Mouse (Mus musculus): Measurements from ENCODE around the gene Med13l.
A peak's percentile ranks its signal among the peaks of the same experiment; 100 is the strongest.

Med13l gene

DNA sequence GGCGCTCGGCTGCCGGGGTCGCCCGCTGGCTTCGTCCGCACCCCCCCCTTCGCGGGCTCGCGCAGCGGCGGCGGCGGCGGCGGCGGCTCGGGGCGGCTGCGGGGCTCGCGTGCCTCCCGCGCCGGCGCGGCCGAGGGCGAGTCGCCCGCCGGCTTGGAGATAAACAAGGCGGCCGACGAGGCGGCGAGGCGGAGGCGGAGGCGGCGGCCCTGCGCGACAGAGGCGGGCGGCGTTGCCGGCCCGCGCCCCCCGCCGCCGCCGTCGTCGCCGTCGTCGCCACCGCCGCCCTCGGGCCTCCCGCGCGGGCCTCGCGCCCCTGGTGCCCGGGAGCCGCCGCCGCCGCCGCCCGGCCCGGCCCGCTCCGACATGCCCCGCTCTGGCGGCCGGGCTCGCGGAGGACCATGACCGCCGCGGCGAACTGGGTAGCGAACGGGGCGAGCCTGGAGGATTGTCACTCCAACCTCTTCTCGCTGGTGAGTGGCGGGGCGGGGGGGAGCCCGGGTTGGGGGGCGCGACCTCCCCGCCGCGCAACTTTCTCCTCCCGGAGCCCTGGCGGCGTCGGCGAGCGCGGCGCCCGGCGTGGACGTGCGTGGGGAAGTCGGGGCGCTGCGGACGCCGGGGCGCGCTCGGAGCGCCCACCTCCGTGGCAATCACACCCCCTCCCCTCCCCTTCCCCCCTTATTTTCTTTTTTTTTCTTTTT, at the start of gene Med13l:
Med13l (plus strand) TSS at position 295 of the 701 bp plus-strand sequence.
- DNase-seq (ENCODE audit: low spot score in 2 of 2) = peak; percentile 58 to 63

DNA sequence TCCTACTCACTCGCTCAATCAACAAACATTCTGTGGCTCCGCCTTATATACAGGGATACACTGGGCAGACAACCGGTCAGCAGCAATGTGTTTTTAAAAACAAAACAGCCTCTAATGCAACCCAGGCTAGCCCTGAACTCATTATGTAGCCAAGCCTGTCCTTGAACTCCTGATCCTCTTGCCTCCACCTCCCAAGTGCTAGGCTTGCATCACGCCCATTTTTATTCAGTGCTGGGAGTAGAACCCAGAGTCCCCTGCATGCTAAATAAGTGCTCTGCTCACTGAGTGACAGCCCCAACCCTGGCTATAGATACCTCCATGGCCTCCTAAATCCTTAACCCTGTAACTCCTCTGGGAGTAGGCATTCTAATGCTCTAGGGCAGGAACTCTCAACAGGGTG, 49.5 kb upstream of the Med13l start:
- DNase-seq (ENCODE audit: low spot score in 2 of 2) = no peak

DNA sequence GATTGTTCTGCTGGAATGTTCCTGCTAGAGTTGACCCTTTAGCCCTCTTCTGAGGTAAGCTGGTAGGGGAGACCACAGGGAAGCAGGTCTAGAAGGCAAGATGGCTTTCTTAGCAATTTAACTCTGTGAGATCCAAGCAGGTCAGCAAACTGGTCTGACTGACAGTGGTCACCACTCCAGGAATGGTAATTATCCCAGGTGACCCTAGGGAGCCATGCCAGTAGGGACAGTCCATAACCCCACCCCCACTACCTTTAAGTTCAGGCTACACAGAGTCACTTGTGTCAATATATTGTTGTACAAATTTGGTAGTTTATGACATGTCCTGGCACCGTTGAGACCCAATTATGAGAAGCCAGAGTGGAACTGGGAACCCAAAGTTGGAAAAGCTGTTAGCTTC, 47.5 kb upstream of the Med13l start:
- DNase-seq (ENCODE audit: low spot score in 2 of 2) = peak in 1 of 2 experiments; percentile 15

DNA sequence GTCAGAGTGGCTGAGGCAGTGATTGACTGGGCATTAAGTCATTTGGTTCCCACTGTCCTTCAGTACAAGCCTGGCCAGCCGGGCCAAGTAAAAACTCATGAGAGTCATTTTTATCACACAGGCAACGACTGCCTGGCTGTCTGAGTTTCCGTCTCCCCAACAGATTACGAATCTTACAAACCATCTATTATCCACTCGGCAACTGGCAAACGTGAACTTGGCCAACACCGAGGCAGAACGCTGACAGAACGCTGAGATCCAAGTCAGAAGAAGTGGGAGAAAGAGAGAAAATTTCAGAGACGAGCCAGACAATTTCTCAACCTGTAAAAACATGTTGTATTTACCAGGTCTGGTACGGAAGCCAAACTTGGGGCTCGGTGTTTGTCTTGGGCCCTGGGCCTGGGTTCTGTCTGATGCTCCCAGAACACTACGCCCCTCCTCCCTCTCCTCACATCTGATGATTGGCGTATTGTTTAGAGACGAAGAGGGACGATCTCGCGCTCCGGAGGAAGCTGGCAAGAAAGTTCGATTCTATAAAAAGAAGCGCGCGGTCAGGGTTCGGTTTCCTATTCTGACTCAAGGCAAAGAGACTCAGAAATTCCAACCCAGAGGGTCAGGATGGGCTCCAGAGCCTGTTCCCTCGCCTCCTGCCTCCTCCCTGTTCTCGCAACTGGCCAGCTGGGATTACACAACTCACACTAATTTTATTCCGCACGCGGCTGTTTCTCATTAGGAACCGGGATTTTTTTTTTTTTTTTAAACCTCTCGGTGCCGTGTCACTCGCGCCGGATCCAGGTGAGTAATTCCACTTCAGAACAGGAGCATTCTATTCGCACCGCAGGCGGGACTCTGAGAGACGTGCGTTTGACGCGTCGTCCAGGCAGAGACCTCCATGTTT, 46.6 kb upstream of the Med13l start:
- DNase-seq (ENCODE audit: low spot score in 2 of 2) = peak; percentile 86 to 91

DNA sequence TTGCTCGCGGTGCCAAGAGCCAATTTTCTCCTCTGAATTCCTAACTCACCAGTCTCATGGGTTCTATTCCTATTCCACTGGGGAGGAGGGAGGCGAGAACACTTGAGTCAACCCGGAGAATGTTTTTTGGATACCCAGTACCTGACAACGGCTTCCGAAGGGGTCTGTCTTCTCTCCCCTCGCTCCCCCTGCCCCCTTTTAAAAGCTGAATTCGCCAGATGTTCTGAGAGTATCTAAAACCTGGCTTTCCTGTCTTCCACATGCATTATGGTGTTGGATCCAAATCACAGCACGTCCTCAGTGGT, 46.0 kb upstream of the Med13l start:
- no peak for DNase-seq (ENCODE audit: low spot score in 2 of 2)

DNA sequence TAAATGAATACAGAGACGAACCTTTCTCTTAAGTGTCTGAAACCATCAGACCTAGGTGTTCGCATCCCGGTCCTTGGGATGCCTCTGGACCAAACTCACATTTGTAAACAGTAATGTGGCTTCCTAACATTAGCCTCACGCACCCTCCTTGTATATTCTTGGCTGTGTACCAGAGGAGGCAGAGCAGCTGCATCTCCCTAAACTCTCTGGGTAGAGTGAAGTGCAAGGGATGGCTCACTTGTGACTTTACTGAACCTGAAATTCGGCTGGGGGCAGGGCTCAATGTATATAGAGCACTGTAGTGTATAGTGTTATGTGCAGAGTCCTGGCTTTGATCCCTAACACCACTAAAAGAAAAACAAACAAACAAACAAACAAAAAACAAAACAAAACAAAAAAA, 45.6 kb upstream of the Med13l start:
- DNase-seq (ENCODE audit: low spot score in 2 of 2) = peak in 1 of 2 experiments; percentile 12

DNA sequence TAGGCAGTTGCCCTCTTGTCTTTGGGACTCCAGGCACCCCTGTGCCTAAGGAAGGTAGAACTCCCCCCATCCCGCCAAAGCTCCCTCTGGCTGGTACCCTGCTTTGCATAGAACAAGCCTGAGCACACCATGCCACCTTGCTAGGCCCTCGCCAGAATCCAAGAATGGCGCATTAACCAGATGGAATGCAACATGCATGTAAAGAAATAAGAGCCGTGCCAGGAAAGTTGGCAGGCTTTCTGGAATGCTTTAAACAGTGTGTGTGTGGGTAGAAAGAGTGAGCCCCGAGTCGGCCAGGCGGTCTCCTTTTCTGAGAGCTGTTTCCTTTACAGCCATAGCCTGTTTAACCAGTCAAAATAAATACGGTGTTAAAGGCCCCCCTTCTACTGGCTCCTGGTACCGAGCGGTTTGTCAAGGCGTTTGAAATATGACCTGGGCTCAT, 45.2 kb upstream of the Med13l start:
- no peak for DNase-seq (ENCODE audit: low spot score in 2 of 2)

DNA sequence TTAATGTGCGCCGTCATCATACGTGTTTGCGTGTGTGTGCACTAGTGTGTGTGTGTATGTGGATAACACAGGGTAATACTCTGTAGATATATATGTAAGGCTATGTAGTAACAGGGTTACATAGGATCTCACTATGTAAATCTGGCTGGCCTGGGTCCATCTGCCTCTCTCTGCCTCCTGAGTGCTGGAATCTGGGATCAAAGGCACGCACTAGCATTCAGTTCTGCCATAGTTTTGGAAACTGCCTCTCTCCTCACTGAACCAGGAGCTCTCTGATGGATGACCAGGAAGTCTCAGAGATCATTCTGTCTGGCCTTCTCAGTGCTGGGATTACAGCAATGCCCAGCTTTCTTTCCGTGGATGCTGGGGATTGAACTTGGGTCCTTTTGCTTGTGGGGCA, 44.4 kb upstream of the Med13l start:
- DNase-seq (ENCODE audit: low spot score in 2 of 2) = no peak

DNA sequence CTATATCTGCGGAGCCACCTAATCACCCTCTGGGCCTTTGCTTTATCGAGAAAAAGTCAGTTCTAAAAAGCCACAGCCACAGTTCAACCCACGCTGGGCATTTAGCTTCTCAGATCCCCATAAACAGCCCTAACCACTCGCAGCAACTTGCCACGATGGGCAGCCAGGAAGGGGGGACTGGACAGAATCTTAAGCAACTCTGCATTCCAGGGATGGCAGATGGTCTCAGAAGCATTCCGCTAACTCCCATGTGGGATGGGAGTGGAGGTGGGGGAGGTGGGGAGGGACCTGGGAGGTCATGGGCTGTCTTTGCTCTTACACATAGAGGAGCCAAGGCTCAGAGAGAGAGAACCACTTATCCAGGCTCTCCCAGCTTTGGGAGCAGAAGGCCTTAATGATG, 44.0 kb upstream of the Med13l start:
- DNase-seq (ENCODE audit: low spot score in 2 of 2) = no peak

DNA sequence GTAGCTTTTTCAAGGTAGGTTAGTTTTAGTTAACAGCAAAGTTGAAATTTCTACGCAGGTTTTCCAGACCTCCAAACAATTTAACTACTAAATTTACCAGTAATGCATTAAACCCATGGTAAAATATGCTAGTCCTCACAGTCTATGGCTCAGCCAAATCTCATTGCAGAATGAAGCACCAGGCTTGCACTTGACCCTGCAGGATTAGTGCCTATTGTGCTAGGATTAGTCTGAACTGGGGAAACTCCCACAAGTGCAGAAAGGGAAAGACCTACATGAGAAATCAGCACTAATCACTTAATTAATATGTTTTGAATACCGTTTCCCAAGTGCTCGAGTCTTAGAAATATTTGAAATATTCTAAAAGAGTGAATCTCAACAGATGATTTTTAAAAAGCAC, 40.0 kb upstream of the Med13l start:
- no peak for DNase-seq (ENCODE audit: low spot score in 2 of 2)

DNA sequence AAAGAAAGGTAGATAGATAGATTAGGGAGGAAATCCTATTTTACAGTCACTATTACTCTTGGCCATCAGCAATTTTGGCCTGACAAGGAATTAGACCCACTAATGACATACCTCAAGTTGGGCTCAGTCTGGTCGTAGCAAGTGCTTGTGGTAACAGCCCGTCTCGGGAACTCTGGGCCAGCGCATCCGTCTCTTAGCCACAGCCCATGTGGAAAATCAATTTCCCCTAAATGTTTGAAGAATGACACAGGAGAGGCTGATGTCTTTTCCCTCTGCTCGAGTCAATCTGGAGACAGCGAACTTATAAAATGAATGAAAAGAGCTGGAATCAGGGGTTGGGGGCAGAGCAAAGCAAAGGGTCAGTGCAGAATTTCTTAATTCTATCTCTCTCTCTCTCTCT, 36.1 kb upstream of the Med13l start:
- DNase-seq (ENCODE audit: low spot score in 2 of 2) = peak in 1 of 2 experiments; percentile 52

DNA sequence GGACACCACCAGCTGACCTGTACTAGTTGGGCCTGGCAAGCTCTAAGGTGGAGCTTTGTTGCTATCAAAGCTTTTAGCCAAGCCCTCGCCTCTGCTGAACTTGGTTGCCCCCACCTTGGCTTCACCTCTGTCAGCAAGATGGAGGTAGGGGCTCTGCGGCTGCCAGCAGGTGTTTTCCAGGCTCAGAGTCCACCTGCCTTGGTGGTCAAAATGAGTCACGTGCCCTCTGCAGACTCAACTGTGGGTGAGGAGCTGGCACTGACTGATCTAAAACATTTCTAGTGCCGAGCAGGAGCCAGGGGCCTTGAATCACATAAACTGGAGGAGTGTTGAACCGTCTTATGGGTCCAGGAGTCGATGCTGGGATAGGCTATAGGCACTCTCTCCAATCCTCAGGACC, 34.8 kb upstream of the Med13l start:
- no peak for DNase-seq (ENCODE audit: low spot score in 2 of 2)

DNA sequence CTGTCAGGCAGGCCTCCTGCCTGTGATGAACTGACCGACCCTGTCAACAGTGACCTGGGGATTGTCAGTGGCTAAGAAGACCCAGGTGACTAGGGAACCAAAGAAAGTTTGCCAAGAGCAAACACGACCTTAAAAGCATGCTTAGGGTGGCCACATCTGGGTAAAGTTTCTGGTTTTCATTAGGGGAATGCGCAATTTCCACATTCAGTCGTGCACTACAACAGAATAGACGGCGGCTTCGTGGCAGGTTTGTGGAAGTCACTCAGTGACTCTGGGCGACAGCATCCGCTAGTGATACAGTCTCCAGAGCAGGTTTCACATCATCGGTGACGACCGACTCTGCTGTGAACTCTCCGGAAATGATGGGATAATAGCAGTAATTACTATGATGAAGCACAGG, 34.0 kb upstream of the Med13l start:
- DNase-seq (ENCODE audit: low spot score in 2 of 2) = no peak

DNA sequence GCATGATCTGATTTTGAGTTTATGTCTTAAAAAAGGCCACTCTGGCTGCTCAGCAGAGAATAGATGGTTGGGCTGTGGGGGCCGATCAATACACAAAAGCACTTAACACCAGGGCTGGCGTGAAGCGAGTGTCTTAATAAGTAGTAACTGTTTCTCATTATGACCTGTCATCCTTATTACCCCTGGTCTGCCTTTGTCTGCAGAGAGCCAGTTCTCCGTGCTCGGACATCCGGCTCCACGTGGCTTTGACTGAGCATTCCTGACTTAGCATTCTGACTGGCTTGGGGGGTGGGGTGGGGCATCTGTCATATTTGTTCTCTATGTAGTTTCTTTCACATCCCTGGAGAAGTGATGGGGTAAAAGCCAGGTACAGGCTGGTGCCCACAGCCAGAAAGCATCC, 31.2 kb upstream of the Med13l start:
- no peak for DNase-seq (ENCODE audit: low spot score in 2 of 2)

DNA sequence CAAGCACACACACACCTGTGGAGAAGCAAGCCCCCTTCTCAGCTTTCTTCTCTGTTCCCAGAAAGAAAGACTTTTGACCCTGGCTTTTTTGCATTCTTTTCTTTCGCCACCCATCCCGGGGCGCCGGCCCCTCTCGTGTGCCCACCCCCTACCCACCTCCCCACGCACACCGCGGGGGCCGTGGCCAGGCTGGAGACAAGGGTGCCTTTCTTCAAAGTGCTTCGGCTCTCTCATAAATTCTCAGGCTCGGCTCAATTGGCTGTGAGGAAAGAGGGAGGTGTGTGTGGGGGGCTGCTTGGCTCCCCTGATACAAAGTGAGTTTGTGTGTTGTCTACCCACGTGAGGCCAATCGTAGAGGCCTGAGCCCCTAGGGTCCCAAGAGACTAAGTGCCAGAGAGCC, 28.4 kb upstream of the Med13l start:
- no peak for DNase-seq (ENCODE audit: low spot score in 2 of 2)

DNA sequence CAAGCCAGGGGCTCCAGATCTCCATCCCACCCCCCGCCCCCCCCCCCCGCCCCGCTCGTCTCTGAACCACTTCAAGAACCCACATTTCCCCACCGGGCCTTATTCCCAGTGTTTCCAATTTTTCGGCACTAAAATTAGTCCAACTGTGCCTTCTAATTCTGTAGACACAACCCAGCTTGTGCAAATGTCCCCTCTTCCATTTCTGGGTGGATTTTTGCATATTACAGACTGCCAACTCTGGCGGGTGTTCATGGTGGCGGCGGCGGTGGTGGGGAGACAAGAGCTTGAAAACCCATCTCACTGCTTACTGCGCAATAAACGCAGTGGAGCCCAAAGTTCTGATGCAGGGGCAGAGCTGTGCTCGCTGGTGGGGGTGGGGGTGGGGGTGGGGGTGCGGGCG, 27.8 kb upstream of the Med13l start:
- DNase-seq (ENCODE audit: low spot score in 2 of 2) = no peak

DNA sequence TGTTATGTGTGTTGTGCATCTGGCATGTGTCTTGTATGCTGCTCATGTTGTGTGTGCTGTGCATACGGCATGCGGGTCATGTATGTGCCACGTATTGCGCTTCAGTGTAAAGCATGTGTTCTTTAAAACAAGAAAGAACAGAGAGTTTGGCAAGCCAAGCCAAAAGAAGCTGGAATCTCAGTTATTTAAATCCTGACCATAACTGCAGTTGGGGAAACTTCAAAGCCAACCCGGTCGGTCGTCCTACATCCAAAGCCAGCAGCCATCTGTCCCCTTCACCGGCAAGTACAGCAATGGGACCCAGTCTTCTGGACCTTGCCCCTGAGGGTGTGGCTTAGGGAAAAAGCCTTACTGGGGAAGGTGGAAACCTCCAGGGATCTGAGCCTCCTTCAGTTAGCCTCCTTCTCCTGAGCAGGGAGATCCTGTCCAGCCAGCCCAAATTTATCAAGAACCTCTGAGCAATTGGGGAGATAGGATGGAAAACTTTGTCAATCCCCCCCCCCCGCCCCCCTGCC, 26.0 kb upstream of the Med13l start:
- DNase-seq (ENCODE audit: low spot score in 2 of 2) = no peak

DNA sequence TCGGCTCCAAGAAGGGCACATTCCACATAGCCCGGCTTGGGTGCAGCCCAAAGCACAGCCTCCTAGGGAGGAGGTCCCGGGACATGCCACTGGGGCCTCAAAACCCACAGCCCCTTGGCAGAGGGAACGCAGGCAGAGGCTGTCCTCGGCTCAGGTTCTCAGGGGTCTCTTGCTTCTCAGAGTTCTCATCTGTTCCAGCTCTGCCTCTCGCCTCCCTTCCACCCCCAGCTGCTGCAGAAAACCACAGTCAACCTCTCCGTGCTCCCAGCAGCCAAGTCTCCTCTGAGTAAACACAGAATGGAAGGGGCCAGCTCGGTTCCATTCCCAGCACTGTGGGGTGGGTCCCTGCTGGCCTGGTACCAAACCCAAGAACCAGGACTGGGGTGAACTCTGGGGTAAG, 25.3 kb upstream of the Med13l start:
- DNase-seq (ENCODE audit: low spot score in 2 of 2) = no peak

DNA sequence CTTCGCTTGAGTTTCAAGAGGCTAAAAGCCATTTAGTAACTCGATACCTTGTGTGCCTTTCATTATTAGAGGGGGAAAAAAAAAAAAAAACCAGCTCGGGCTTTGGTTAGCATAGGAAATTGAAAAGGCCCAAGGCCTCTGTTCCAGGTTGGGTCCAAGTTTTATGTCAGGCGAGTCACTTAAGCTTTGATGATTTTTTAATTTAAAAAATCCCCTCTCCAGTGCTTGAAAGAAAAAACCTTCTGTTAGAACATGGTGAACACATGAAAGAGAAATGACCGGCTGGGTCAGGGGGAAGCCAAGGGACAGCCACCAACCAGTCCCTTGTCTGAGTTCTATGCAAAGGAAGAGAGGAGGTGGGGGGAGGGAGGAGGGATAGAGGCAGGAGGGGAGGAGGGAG, 22.0 kb upstream of the Med13l start:
- DNase-seq (ENCODE audit: low spot score in 2 of 2) = no peak

DNA sequence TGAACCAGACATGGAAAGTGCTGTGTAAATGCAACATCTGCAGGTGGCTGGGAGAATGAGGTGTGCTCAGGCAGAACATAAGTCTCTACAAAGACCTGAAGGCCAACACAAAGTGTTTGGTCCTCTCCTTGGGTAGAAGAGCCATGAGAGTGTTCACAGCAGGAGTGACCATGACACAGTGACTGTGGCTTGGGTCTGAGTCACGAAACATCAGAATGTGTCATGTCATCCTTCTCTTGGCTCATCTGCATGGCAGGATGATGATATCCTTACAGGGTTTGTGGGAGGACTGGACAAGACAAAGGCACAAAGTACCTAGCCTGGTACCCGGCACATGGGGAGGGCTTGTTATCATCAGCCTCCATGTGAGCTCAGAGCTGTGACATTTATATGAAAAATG, 16.7 kb upstream of the Med13l start:
- DNase-seq (ENCODE audit: low spot score in 2 of 2) = no peak

DNA sequence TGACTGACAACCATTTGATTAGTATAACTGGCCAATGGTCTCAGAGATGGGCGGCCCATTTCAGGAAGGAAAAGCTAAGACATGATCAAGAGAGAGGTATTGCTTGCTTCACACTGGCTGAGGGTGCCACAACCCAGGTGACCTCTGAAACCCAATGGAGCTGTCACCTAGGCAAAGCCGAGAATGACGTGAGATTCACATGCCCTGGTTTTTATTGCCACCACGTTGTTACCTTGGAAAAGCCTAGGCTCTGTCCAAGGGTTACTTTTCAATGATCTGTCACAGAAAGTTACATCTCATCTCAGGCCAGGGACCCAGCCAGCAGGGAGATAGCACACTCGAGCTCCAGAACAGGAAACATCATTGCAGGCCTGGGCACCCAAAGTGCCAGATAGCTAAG, 10.0 kb upstream of the Med13l start:
- DNase-seq (ENCODE audit: low spot score in 2 of 2) = no peak

DNA sequence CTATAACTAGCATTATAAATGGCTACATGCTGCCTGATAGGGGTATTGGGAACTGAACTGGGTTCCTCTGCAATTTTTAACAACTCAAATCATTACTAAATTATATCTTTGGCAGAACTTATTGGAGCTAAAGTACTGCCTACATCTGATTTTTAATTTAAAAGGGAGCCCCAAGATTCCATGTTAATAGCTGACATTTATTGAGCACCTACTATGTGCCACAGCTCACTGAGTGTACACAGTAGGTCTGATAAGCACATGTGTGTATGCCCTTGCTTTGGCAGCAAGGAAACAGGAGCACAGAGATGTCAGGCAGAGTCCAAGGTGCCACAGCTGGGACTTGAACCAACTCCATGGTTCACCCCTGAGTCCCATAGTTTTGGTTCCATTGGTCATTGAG, 7.2 kb upstream of the Med13l start:
- no peak for DNase-seq (ENCODE audit: low spot score in 2 of 2)

DNA sequence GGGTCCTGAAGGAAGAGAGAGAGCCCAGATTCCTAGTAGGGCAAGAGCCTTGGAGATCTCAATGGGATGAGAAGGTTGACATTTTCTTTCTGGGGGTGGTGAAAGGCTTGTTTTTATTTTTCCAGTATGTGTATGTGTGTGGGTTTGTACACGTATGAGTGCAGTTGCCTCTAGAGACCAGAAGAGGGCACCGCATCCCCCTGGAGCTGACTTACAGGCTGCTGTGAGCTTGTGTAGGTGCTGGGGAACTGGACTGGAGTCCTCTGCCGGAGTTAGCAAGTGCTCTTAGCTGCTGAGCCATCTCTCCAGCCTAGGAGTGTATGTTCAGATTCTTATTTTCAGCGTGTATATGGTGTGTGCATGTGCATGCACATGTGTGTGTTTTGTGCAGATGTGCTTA, 5.2 kb upstream of the Med13l start:
- no peak for DNase-seq (ENCODE audit: low spot score in 2 of 2)
